Mouse (Mus musculus): Measurements from ENCODE around the gene Otud7b.

- no peak for TF ChIP-seq ZC3H11A (IDR thresholded peaks at IDR 0.05; ENCODE audit: borderline replicate concordance, low read depth, low read length)
- TF ChIP-seq MAFK (IDR thresholded peaks at IDR 0.05; ENCODE audit: insufficient read depth, low read depth, low read length), result no peak
Observed at GRCm38 (mm10) chr3:96078066-96078465, 26.3 kb upstream of the Otud7b start.
